Mouse (Mus musculus) spleen, adult 2 months (tissue): ENCODE measurements around the gene Bfsp2. TPM values are rescaled to one million over a fixed set of nuclear protein-coding genes. Genes with fewer than 3 reads are reported as not detected.

Experiments used
- DNase-seq, 2 experiments: peaks; one replicate each; pipeline versions ENCODE4 v3.0.0 to v3.0.0-alpha.2; 2012 to 2021; ENCODE audit warnings: low spot score in 2 of 2, low read depth in 1 of 2
- H3K27ac ChIP-seq: fragments of 200-500 bp; 2 replicates; pipeline ENCODE4 v1.5.1; 2012; ENCODE audit warnings: low read length, inconsistent platforms; ENCODE audit not compliant: insufficient read depth
- H3K27me3 ChIP-seq: fragments of 200-500 bp; 2 replicates; pipeline ENCODE4 v1.6.1; 2012; ENCODE audit warnings: mild to moderate bottlenecking, moderate library complexity, low read length, inconsistent platforms; ENCODE audit not compliant: control insufficient read depth, insufficient read depth
- H3K36me3 ChIP-seq: fragments of 200-500 bp; 2 replicates; pipeline ENCODE4 v1.6.1; 2012; ENCODE audit warnings: mild to moderate bottlenecking, low read length, inconsistent platforms; ENCODE audit not compliant: control insufficient read depth, insufficient read depth
- H3K4me1 ChIP-seq: fragments of 200-500 bp; 2 replicates; pipeline ENCODE4 v1.6.1; 2011; ENCODE audit warnings: inconsistent platforms; ENCODE audit not compliant: control insufficient read depth, insufficient read depth, insufficient read length
- H3K4me3 ChIP-seq: fragments of 200-500 bp; 2 replicates; pipeline ENCODE4 v1.5.1; 2011; ENCODE audit warnings: mild to moderate bottlenecking, inconsistent platforms; ENCODE audit not compliant: insufficient read depth, insufficient read length; ENCODE audit errors: extremely low read depth
- CTCF ChIP-seq: fragments of 200-500 bp; IDR thresholded peaks from 2 replicates; pipeline ENCODE4 v1.5.1; 2011; ENCODE audit warnings: mild to moderate bottlenecking, inconsistent platforms; ENCODE audit not compliant: insufficient read depth, insufficient read length, insufficient replicate concordance; ENCODE audit errors: extremely low read depth
- POLR2A ChIP-seq: fragments of 200-500 bp; IDR thresholded peaks from 2 replicates; pipeline ENCODE4 v1.6.1; 2011; ENCODE audit warnings: low read depth, low read length, inconsistent platforms
- whole genome bisulfite sequencing: fragments of 180-500 bp; shearing (Covaris S2); methylation state at CpG from one replicate; pipeline ENCODE4 v1.1.7; 2018; 5-methylcytosine and 5-hydroxymethylcytosine counted together
- polyA plus RNA-seq: library from polyadenylated mRNA; depleted of rRNA; stranded (reverse); fragments of >200 nt; gene quantifications from 2 replicates; pipeline ENCODE4 v1.2.3, GENCODE M21; 2012

Gene Bfsp2
- polyA plus RNA-seq, 1 experiment = 6.9 TPM

- H3K4me3 ChIP-seq = no peak overlapping the region
- H3K4me1 ChIP-seq = peaks cover 17% of the 10 kb centered on the region; the same call in 1 of the 2 replicates
- WGBS = 37% methylated on average over 6 of the region's 6 CpGs
- no peak overlapping the region for H3K27ac ChIP-seq
- DNase-seq = no peak
- H3K27me3 ChIP-seq = no peaks in the 10 kb centered on the region
- no peak for TF ChIP-seq POLR2A
- TF ChIP-seq CTCF = no peak
- H3K36me3 ChIP-seq = no peaks in the 10 kb centered on the region
These were observed 6.0 kb upstream of the Bfsp2 start for GRCm38 (mm10) chr9:103486262-103486661.

GRCm38 (mm10) chr9:103485606-103486005 lies 5.4 kb upstream of the Bfsp2 start:
- DNase-seq = no peak
- H3K4me3 ChIP-seq = no peak overlapping the region
- TF ChIP-seq CTCF (no peak), POLR2A (no peak)
- H3K27ac ChIP-seq = no peak overlapping the region
- H3K4me1 ChIP-seq = peaks cover 17% of the 10 kb centered on the region; the same call in 1 of the 2 replicates
- H3K27me3 ChIP-seq = no peaks in the 10 kb centered on the region
- WGBS = 8% methylated on average over 8 of the region's 8 CpGs
- no peaks in the 10 kb centered on the region for H3K36me3 ChIP-seq

DNA sequence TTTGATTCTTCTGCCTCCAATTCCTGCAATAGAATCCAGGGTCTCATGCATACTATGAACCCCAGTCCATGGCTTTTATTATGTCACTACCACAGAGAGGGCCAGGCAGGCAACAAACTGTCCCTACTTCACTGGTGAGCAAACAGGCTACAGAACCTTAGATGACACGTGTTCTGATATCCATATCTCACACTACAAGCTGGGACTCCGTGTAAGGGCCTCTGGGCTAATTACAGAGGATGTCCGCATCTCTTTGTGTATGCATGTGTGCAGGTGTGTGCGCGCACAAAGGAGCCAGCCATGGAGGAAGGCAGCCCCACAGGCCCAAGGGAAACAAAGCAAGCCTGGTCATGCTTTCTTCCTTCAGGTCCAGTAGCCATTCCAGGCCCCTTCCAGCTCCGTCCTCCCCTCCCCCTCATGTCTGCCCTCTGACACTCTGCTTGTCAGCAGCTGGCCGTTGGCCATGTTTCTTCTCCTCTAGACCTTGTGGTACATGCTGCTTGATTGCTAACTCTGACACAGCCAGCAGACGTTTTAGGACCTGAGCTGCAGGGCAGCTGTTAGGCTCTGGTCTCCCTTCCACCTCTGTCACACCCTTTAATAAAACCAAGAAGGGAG lies 492 bp upstream of the Bfsp2 start:
- Histone ChIP-seq H3K4me3 (no peak overlapping the region), H3K27me3 (no peaks in the 10 kb centered on the region), H3K36me3 (no peaks in the 10 kb centered on the region), H3K4me1 (no peaks in the 10 kb centered on the region), H3K27ac (no peak overlapping the region)
- TF ChIP-seq CTCF (no peak), POLR2A (no peak)
- DNase-seq = no peak
- WGBS = 71% methylated on average over 8 of the region's 8 CpGs

DNA sequence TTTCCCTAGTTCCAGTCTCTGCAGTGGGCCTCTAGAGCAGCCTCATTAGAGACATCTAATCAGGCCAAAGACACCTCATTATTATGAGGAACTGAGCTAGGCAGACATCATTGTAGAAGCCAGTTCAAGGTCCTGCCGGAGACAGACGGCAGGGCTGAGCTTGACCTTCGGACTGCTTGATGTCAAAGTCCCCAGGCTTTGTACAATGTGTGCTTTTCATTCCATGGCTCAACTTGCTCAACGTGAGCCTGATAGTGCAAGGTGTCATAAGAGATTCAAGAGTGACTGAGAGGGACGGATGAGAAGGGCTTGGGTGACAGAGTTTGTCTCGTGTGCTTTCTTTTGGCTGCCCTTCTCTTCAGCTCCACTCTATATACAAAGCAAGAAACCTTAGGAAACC lies 4.8 kb downstream of the Bfsp2 start:
- no peaks in the 10 kb centered on the region for H3K36me3 ChIP-seq
- H3K27ac ChIP-seq = no peak overlapping the region
- WGBS = 87% methylated on average over 6 of the region's 6 CpGs
- peaks cover 10% of the 10 kb centered on the region; the same call in 1 of the 2 replicates for H3K4me1 ChIP-seq
- no peak overlapping the region for H3K4me3 ChIP-seq
- H3K27me3 ChIP-seq = no peaks in the 10 kb centered on the region
- no peak for DNase-seq
- TF ChIP-seq CTCF (no peak), POLR2A (no peak)

DNA sequence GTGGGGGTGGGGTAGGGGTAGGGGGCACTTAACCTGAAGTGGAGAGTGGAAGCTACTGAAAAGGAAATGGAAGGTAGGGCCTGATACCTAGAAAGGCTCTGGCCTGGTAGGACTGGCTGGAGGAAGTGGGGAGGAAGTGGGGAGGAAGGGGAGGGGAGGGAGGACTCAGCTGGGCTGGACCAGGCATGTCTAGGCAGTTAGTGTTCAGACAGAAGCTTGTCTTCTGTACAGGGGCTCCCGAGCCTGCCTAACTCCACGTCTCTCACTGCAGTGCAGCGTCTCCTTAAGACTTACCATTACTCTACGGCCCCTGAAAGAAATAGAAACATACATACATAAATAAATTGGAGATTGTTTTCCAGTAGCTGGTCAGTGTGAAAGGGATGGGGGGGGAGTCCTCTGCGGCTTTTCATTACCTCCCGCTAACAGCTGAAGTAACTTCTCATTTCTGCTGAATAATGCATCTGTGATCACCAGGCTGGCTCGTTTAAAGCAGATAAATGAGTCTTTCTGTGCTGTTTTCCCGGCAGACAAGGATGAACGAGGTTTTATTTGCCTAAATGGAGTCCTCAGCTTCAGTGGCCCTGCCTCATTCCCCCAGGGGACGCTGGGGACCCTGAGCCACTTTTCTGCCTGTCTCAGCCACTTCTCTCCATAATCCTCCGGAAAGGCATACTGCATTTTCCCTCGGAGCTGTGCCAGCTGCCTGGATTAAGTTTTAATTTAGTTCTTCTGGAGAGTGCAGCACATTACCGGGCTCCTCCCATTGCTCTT lies 6.1 kb downstream of the Bfsp2 start:
- WGBS = 7% methylated on average over 13 of the region's 13 CpGs
- H3K27ac ChIP-seq = no peak overlapping the region

DNA sequence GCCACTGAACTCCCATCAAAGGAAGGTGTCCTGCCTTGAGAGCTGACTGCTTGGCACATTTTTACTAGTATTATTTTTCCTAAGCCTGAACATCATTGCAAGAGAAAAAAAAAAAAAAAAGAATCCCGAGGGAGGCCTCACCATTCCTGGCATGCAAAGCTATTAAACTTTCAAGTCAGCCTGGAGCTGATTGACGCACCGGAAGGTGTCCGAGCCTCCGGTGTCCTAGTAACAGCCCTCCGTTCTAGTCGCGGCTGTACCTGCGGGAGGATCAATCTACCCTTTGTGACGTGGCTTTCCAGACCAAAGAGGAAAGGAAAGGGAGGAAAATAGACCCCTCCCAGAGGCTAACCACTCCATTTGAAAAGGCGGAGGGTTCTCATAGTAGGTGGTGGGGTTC lies 8.4 kb downstream of the Bfsp2 start:
- H3K27ac ChIP-seq = no peak overlapping the region
- H3K4me3 ChIP-seq = no peak overlapping the region
- WGBS = 83% methylated on average over 11 of the region's 11 CpGs

More for the DNA sequence above, 6.1 kb downstream of the Bfsp2 start:
- Histone ChIP-seq H3K4me1 (peaks cover 15% of the 10 kb centered on the region; the same call in 1 of the 2 replicates), H3K27me3 (no peaks in the 10 kb centered on the region), H3K4me3 (no peak overlapping the region), H3K36me3 (no peaks in the 10 kb centered on the region)
- peak in 1 of 2 experiments; percentile 47 for DNase-seq
- TF ChIP-seq POLR2A (no peak), CTCF (no peak)

GRCm38 (mm10) chr9:103469516-103469915 lies 10.7 kb downstream of the Bfsp2 start:
- Histone ChIP-seq H3K27ac (no peak overlapping the region), H3K36me3 (no peaks in the 10 kb centered on the region), H3K4me3 (no peak overlapping the region), H3K4me1 (peaks cover 15% of the 10 kb centered on the region; the same call in 1 of the 2 replicates), H3K27me3 (no peaks in the 10 kb centered on the region)
- 50% methylated on average over 5 of the region's 5 CpGs for WGBS
- TF ChIP-seq POLR2A = no peak
- TF ChIP-seq CTCF = peak; percentile 56; the same call in 1 of the 2 replicates
- peak in 1 of 2 experiments; percentile 55 for DNase-seq

More for the DNA sequence above, 8.4 kb downstream of the Bfsp2 start:
- H3K36me3 ChIP-seq = no peaks in the 10 kb centered on the region
- DNase-seq = no peak
- peaks cover 15% of the 10 kb centered on the region; the same call in 1 of the 2 replicates for H3K4me1 ChIP-seq
- no peaks in the 10 kb centered on the region for H3K27me3 ChIP-seq
- TF ChIP-seq POLR2A (no peak), CTCF (no peak)
